Mouse (Mus musculus) CD8-positive naive resting alpha-beta T cell, adult 57 days (primary cell): ENCODE data around the gene Fam162a. TPM values are rescaled to one million over a fixed set of nuclear protein-coding genes. Genes with fewer than 3 reads are reported as not detected.

ENCODE experiments used
- total RNA-seq: library from RNA; stranded (reverse); gene quantifications from one replicate; pipeline ENCODE4 v1.2.4, GENCODE M21; 2023

Fam162a gene
- 31.2 TPM for total RNA-seq

GRCm38 (mm10) chr16:36071450-36072379 is at the start of gene Fam162a, which contains the start of gene Ccdc58:
Fam162a (minus strand) TSS chr16:36071594.
Ccdc58 (plus strand) TSS chr16:36071685.

DNA sequence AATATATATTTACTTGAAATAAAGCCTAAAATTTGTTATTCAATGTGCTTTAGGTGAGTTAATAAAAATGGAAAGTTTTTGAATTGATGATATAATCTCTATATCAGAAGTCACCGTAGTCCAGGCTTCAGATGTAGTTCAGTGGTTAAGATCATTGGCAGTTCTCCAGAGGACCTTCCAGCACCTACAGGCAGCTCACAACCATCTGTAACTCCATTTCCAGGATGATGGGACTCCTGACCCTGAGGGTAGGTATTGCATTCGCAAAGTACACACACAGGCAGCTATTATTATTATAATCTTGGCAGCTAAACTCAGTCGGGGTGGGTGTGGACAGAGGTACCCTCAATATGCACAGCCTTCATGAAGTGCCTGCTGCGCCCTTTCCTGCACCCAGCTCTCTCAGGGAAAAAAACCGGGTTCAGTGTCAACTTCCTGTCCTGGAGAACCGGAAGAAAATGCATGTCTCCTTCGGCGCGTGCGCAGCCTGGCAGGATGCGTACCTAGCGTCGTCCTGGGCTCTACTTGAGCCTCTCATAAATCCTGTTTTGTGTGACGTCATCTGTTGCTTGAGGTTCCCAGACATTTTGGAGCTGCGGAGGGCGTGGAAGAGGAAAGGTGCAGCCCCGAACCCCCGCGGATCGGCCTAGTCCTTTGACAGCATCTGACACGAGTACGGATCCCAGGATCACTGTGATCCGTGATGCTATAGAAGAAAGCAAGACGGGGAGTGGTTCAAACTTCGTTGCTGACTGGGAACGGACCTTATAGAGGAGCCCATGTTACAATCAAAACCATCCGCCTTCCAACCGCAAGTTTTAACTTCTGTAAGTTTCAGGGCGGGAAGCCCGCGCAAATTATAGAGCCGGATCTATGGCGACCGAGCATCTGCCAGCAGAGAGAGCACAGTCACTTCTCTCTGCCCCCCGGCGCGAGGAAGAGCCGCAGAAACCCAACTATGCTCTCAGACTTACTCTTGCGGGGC is 30.5 kb downstream of the Fam162a start, which contains the start of gene Wdr5b:
TSS of gene Wdr5b (plus strand) at position 551 of the 985 bp plus-strand sequence.

Other genes with a start within 250 kb of the Fam162a start
- gene Parp14, start 200.1 kb downstream of the Fam162a start, total RNA-seq: 49.1 TPM
- 51.8 TPM for gene Parp9, start 133.1 kb downstream of the Fam162a start, total RNA-seq
- 52.8 TPM for gene Dtx3l, start 132.4 kb downstream of the Fam162a start, total RNA-seq
- 106 TPM for gene Kpna1, start 92.8 kb downstream of the Fam162a start, total RNA-seq
- gene Wdr5b, start 30.4 kb downstream of the Fam162a start, total RNA-seq: 8.2 TPM
- 37.6 TPM for gene Ccdc58, start 91 bp upstream of the Fam162a start, total RNA-seq
- gene Csta1, start 59.6 kb upstream of the Fam162a start, total RNA-seq: not detected
- not detected for gene Stfa2l1, start 85.2 kb upstream of the Fam162a start, total RNA-seq
- not detected for gene Gm5483, start 112.6 kb upstream of the Fam162a start, total RNA-seq
- not detected for gene Gm5416, start 138.8 kb upstream of the Fam162a start, total RNA-seq
- gene 2010005H15Rik, start 149.9 kb upstream of the Fam162a start, total RNA-seq: not detected
- not detected for gene Stfa1, start 205.4 kb upstream of the Fam162a start, total RNA-seq